Mouse (Mus musculus) neural tube, embryonic 11.5 days (tissue): Measurements from ENCODE around the gene Atp6v0b. TPM values are rescaled to one million over a fixed set of nuclear protein-coding genes. Genes with fewer than 3 reads are reported as not detected.

Source experiments
- ATAC-seq: fragments of 200-750 bp; cut with Nextera tagmentation; 2 replicates; pipeline ENCODE4 v1.8.0; 2017; ENCODE audit warnings: moderate number of reproducible peaks, mild to moderate bottlenecking, moderate TSS enrichment, moderate library complexity; ENCODE audit not compliant: insufficient read depth, low FRiP score, low TSS enrichment
- DNase-seq: peaks from one replicate; pipeline ENCODE4 v3.0.0-alpha.2; 2015; ENCODE audit warnings: low spot score
- H3K27ac ChIP-seq: fragments of 300-500 bp; sonication (generic); 2 replicates; pipeline ENCODE4 v1.5.1; 2014; ENCODE audit warnings: low read depth, mild to moderate bottlenecking, low read length
- H3K27me3 ChIP-seq: fragments of 300-500 bp; sonication (generic); 2 replicates; pipeline ENCODE4 v1.6.1; 2014; ENCODE audit warnings: mild to moderate bottlenecking, low read length, mixed read lengths; ENCODE audit not compliant: control insufficient read depth, insufficient read depth
- H3K36me3 ChIP-seq: fragments of 300-500 bp; sonication (generic); 2 replicates; pipeline ENCODE4 v1.6.1; 2014; ENCODE audit warnings: mild to moderate bottlenecking, low read length, moderate library complexity, mixed read lengths; ENCODE audit not compliant: control insufficient read depth, insufficient read depth
- H3K4me1 ChIP-seq: fragments of 300-500 bp; sonication (generic); 2 replicates; pipeline ENCODE4 v1.6.1; 2014; ENCODE audit warnings: low read length, mixed read lengths; ENCODE audit not compliant: control insufficient read depth, insufficient read depth
- H3K4me2 ChIP-seq: fragments of 300-500 bp; sonication (generic); 2 replicates; pipeline ENCODE4 v1.6.1; 2014; ENCODE audit warnings: low read depth, mild to moderate bottlenecking, moderate library complexity
- H3K4me3 ChIP-seq: fragments of 300-500 bp; sonication (generic); 2 replicates; pipeline ENCODE4 v1.5.1; 2014; ENCODE audit warnings: low read depth, low read length
- H3K9ac ChIP-seq: fragments of 300-500 bp; sonication (generic); 2 replicates; pipeline ENCODE4 v1.6.1; 2014; ENCODE audit warnings: mild to moderate bottlenecking, low read length
- H3K9me3 ChIP-seq: fragments of 300-500 bp; sonication (generic); 2 replicates; pipeline ENCODE4 v1.6.1; 2016; ENCODE audit warnings: low read length; ENCODE audit not compliant: control insufficient read depth
- WGBS: fragments of 180-500 bp; shearing (Covaris S2); extraction: QIAGEN DNeasy Blood & Tissue Kit; methylation state at CpG from one replicate; pipeline ENCODE4 v1.1.7; 2014; 5-methylcytosine and 5-hydroxymethylcytosine counted together
- polyA plus RNA-seq: library from polyadenylated mRNA; unstranded; fragments of >200 nt; fragmentation: Nextera tagmentation; extraction: Ambion mirVana; gene quantifications from 2 replicates; pipeline ENCODE4 v1.2.1, GENCODE M21; 2014

Atp6v0b gene
- polyA plus RNA-seq, 1 experiment from 2014 or later: 249 TPM

DNA sequence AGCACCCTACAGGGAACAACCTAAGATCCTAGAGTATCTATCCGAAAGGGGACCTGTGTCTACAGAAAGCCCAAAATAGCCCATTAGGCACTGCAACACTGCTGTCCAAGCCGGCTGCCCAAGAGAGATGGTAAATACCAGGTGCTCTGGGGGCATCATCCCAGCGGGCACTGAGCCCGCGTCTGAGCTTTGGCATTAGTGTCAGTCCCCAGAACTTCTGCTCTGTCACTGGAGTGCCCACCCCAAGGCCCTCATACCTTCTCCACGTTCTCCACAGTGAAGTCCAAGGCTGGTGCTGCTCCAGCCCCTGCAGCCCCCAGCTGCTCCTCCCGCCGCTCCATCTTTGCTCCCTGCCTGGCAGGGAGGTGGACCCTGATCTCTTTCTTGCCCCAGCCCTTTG is 26.9 kb upstream of the Atp6v0b start:
- Histone ChIP-seq H3K9me3 (no peaks in the 10 kb centered on the region), H3K4me2 (peak overlapping the region; percentile 66), H3K4me3 (peak overlapping the region; percentile 72), H3K27me3 (no peaks in the 10 kb centered on the region), H3K9ac (peak overlapping the region; percentile 79), H3K27ac (no peak overlapping the region), H3K36me3 (peaks cover 2% of the 10 kb centered on the region; the same call in 1 of the 2 replicates), H3K4me1 (peaks cover 28% of the 10 kb centered on the region)
- DNase-seq: no peak
- WGBS: 18% methylated on average over 8 of the region's 8 CpGs
- no peak for ATAC-seq

DNA sequence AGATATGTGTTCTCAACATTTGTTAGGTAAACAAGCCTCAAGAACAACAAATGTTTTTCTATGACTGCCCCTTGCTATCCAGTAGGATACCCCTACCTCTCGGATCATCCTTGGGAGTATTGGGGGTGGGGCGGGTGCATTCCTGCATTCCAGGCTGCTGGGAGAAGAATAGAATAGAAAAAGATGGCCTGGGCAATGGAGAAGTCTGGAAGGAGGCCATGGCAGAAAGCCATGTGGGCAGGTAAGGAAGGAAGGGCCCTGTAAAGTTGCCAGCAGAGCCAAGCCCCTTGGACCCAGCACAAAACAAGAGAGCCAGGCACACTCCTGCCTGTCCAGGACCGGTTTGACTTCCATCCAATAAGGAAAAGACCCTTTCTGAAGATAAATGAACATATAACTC is 26.3 kb upstream of the Atp6v0b start:
- WGBS: 48% methylated on average over 3 of the region's 3 CpGs
- Histone ChIP-seq H3K36me3 (peaks cover 2% of the 10 kb centered on the region; the same call in 1 of the 2 replicates), H3K27me3 (no peaks in the 10 kb centered on the region), H3K9ac (0 out of 2 replicates have a peak overlapping the region, but pooled peaks have one; percentile 22), H3K4me3 (peak overlapping the region; percentile 72), H3K4me1 (peaks cover 28% of the 10 kb centered on the region), H3K27ac (no peak overlapping the region), H3K4me2 (peak overlapping the region; percentile 66), H3K9me3 (no peaks in the 10 kb centered on the region)
- ATAC-seq (no peak), DNase-seq (no peak)

DNA sequence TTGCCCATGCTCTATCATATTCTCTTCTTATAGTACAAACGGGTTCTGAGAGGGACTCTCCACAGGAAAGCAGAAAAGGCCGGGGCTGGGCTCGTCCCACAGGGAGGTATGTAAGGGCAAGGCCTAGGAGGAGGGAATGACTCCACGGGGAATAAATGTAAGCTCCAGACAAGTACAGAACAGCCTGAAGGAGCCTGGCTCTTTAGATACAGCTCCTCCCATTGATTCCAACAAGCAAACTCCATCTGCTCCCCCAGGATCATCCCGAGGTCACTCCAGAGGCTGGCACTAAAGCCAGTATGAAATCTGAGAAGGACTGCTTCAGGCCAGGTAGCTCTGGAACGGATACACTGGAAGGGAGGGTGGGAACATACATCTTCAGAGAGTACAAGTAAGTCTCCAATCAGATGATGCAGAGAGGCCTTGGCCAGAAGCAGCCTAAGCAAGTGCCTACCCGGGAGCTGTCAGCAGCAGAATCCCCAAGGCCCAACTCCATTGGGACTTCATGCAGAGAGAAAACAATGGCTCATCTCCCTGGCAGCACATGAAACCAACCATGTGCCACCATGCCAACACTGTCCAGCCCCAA is 25.6 kb upstream of the Atp6v0b start:
- peak overlapping the region; percentile 72; the same call in 1 of the 2 replicates for H3K4me3 ChIP-seq
- peaks cover 28% of the 10 kb centered on the region for H3K4me1 ChIP-seq
- no peaks in the 10 kb centered on the region for H3K27me3 ChIP-seq
- peaks cover 2% of the 10 kb centered on the region; the same call in 1 of the 2 replicates for H3K36me3 ChIP-seq
- no peak for ATAC-seq
- WGBS: 61% methylated on average over 7 of the region's 7 CpGs
- no peak overlapping the region for H3K27ac ChIP-seq
- H3K9ac ChIP-seq: 0 out of 2 replicates have a peak overlapping the region, but pooled peaks have one; percentile 22
- H3K9me3 ChIP-seq: no peaks in the 10 kb centered on the region
- DNase-seq: no peak
- peak overlapping the region; percentile 66 for H3K4me2 ChIP-seq

DNA sequence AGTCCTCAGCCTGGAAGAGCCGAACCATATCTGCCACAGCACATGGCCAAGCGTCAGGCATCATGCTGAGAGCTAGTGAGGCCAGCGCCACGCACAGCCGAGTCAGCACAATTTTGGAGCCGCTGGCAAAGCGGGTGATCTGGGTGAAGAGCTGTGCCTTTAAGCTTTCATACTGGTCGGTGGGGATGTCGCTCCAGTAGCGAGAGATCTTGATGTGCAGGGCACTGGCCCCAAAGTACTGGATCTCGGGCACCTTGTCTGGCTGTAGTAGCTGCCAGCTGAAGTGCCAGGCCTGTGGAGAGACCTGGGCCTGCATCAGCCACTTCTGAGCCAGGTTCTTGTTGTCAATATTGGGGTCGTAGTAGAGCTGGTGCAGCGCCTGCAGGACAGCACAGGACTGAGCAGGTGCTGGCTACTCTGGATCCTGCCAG is 25.0 kb upstream of the Atp6v0b start:
- no peak overlapping the region; the same call in 1 of the 2 replicates for H3K4me2 ChIP-seq
- no peaks in the 10 kb centered on the region for H3K9me3 ChIP-seq
- no peaks in the 10 kb centered on the region for H3K27me3 ChIP-seq
- DNase-seq: no peak
- no peak for ATAC-seq
- H3K27ac ChIP-seq: no peak overlapping the region
- H3K4me3 ChIP-seq: no peak overlapping the region
- peaks cover 28% of the 10 kb centered on the region for H3K4me1 ChIP-seq
- 94% methylated on average over 13 of the region's 13 CpGs for WGBS
- peaks cover 2% of the 10 kb centered on the region; the same call in 1 of the 2 replicates for H3K36me3 ChIP-seq
- no peak overlapping the region for H3K9ac ChIP-seq

DNA sequence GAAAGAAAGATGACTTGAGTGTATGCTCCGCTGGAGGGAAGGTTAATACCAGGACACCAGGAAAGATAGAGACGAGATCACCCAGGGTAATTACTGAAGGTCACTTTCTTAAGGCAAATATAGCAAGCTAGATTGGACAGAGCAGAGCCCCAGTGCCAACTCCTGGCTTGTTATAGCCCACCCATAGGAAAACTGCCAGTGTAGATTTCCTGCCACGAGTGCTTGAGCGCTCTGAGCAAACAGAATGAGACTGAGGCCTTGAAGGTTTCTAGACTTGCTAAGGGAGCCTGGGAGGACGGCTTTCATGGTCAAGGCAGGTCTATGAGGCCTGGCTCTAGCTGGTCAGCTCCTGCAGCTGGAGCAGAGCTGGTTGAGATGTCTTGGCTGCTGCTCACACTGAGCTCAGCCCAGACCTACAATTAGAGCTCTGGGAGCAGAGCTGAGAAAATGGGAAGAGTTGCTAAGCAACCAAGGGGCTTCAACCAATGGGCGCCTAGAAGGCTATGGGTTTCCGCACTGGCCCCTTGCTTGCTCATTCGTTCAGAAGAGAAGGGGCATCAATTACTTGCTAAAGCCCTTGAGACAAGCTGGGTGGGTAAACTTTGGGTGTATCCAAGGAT is 21.8 kb upstream of the Atp6v0b start:
- H3K4me1 ChIP-seq: peaks cover 22% of the 10 kb centered on the region

DNA sequence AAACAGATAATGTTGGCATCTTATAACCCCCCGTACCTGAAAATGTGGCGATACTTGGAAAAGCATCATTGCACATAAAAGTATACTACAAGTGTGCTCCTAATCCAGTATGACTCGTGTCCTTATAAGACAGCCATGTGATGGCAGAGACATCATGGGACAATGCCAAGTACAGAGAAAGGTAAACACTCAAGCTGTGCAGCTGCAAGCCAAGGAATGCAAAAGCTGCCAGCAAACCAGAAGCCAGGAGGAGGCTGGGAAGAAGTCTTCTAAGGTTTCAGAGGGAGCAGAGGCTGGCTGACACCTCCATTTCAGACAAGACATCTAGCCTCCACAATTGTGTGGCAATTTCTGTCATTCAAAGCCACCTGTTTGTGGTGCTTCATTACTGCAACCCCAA is 19.1 kb upstream of the Atp6v0b start:
- H3K9me3 ChIP-seq: no peaks in the 10 kb centered on the region
- ATAC-seq (no peak), DNase-seq (no peak)
- 94% methylated on average over 3 of the region's 3 CpGs for WGBS
- no peak overlapping the region for H3K4me3 ChIP-seq
- no peak overlapping the region for H3K4me2 ChIP-seq
- no peak overlapping the region for H3K27ac ChIP-seq
- no peak overlapping the region for H3K9ac ChIP-seq
- H3K36me3 ChIP-seq: peaks cover 21% of the 10 kb centered on the region
- H3K27me3 ChIP-seq: no peaks in the 10 kb centered on the region
- peaks cover 8% of the 10 kb centered on the region for H3K4me1 ChIP-seq

More for the DNA sequence above, 21.8 kb upstream of the Atp6v0b start:
- Histone ChIP-seq H3K9ac (0 out of 2 replicates have a peak overlapping the region, but pooled peaks have one; percentile 24), H3K36me3 (peaks cover 5% of the 10 kb centered on the region), H3K27ac (no peak overlapping the region), H3K4me3 (no peak overlapping the region), H3K27me3 (no peaks in the 10 kb centered on the region), H3K9me3 (no peaks in the 10 kb centered on the region), H3K4me2 (peak overlapping the region; percentile 40)
- peak; percentile 65 for ATAC-seq
- 70% methylated on average over 8 of the region's 8 CpGs for WGBS
- peak; percentile 45 for DNase-seq

DNA sequence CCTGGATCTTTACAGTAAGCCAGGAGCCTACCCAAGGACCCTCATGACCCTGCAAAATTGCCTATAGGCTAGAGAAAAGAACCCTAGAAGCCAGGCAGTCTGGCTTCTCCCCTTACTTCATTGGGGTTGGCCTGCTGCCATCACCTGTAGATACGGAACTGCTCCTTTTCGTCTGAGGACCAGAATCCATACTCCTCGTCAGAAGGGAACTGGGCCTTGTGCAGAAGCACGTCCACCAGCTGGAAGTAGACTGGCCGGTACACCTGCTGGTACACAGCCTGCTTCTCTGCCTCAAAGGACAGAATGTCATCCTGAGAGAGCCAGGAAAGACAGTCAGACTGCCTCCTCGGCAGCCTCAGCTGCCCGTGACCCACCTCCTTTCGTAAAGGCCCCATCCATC is 17.6 kb upstream of the Atp6v0b start:
- Histone ChIP-seq H3K9ac (no peak overlapping the region), H3K36me3 (peaks cover 22% of the 10 kb centered on the region), H3K9me3 (no peaks in the 10 kb centered on the region), H3K27ac (no peak overlapping the region), H3K4me1 (peaks cover 6% of the 10 kb centered on the region; the same call in 1 of the 2 replicates), H3K4me2 (no peak overlapping the region), H3K4me3 (no peak overlapping the region), H3K27me3 (no peaks in the 10 kb centered on the region)
- no peak for DNase-seq
- 94% methylated on average over 8 of the region's 8 CpGs for WGBS
- ATAC-seq: no peak

DNA sequence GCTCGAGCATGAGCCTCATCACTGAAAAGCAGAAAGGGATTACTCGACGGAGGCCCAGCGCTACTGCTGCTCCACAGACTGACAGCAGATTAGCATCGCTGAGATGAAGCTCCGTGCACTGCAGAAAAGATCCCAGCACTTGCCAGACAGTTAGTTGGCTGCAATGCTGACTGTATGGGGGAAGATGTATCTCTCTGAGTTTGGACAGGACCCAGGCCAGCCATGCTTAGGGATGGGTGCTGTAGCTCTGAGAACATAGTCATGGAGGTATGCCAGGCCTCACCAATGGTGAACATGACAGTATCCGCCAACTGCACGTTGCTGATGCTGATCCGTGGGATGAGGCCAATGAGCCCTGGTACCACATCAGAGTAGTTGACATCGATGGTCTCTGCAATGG is 17.0 kb upstream of the Atp6v0b start:
- H3K27ac ChIP-seq: no peak overlapping the region
- WGBS: 92% methylated on average over 10 of the region's 10 CpGs
- H3K36me3 ChIP-seq: peaks cover 22% of the 10 kb centered on the region
- H3K27me3 ChIP-seq: no peaks in the 10 kb centered on the region
- ATAC-seq (no peak), DNase-seq (no peak)
- H3K4me1 ChIP-seq: no peaks in the 10 kb centered on the region; the same call in 1 of the 2 replicates
- no peak overlapping the region for H3K4me3 ChIP-seq
- H3K4me2 ChIP-seq: no peak overlapping the region
- H3K9me3 ChIP-seq: no peaks in the 10 kb centered on the region
- H3K9ac ChIP-seq: no peak overlapping the region

DNA sequence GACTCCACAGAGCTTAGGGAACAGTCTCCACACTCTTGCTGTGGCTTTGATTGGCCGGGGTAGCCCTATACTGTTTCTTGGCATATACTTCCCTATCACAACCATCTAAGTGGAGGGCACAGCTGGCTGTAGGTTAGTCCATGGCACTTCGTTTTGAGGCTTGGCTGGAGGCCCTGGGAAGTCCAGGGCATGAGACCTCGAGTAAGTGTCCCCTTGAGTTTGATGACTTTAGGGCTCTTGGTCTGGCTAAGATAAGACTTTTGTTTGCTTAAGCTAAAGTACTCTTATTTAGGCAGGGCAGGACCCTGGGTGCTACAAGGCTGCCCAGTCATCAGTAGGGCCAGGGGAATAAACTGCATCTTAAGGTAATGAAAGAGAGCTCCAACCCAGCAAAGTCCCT is 11.0 kb upstream of the Atp6v0b start:
- ATAC-seq (no peak), DNase-seq (no peak)
- Histone ChIP-seq H3K27ac (no peak overlapping the region), H3K9me3 (no peaks in the 10 kb centered on the region), H3K4me3 (no peak overlapping the region), H3K9ac (no peak overlapping the region), H3K27me3 (no peaks in the 10 kb centered on the region), H3K36me3 (peaks cover 24% of the 10 kb centered on the region), H3K4me1 (no peaks in the 10 kb centered on the region), H3K4me2 (no peak overlapping the region)
- WGBS: 81% methylated on average over 3 of the region's 3 CpGs
